In the genomic region with DNA sequence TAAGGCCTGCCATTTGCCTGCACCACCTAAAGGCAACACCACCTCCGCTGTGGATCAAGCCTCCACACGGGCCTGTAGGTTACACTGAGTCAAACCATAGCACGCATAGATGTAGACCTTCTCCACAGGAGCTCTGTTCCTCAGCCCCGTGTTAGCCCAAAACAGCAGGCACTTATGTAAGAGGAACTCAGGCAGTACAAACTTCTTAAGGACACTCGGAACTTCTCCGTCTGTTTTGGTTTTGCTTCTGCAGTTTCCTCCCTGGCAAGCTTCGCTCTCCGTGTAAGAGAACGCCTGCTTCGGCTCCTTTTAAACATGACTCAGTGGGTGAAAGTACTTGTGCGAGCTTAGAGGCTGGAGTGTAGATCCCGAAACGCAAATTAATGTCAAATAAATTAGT, we compare ENCODE assay signal across 12 mouse cellular contexts.
DNase-seq lines count a peak whose midpoint lies in the region; ATAC-seq and TF ChIP-seq lines count a peak whose summit lies in the region.
"Had no signal": no experiment of that assay in that cellular context is flagged by ENCODE, and none has a peak within 500 bp of the region (broad histone marks: within the 10 kb centered on the region; RNA-seq: fewer than 3 reads in every experiment).

No protein-coding gene starts in this region.

- no peak overlapping the region for H3K9ac ChIP-seq in kidney, embryonic 15.5 days
- H3K9ac ChIP-seq in hindbrain, embryonic 13.5 days: no peak overlapping the region
- H3K9ac ChIP-seq: midbrain, embryonic 12.5 days; neural tube, embryonic 15.5 days had no signal

- H3K9me3 ChIP-seq in kidney, embryonic 15.5 days (replicated peaks): no peaks in the 10 kb centered on the region
- H3K9me3 ChIP-seq in hindbrain, embryonic 13.5 days: no peaks in the 10 kb centered on the region
- H3K9me3 ChIP-seq: midbrain, embryonic 12.5 days; neural tube, embryonic 15.5 days had no signal

- TF ChIP-seq POLR2A in kidney, adult 2 months (IDR thresholded peaks at IDR 0.05; ENCODE audit: low read depth, low read length): no peak

- H3K4me2 ChIP-seq in kidney, embryonic 15.5 days: no peak overlapping the region
- no peak overlapping the region for H3K4me2 ChIP-seq in hindbrain, embryonic 13.5 days
- H3K4me2 ChIP-seq: midbrain, embryonic 12.5 days; neural tube, embryonic 15.5 days had no signal

- DNase-seq in kidney, adult 2 months: peak; percentile 25
- peak; percentile 43 to 63 for DNase-seq in lung, adult 18-20 months
- DNase-seq in cerebellum, postnatal 10 days: no peak
- DNase-seq in spleen, postnatal 4 days (ENCODE audit: low spot score in 2 of 2): no peak
- DNase-seq: kidney, adult 8-10 months had no signal

- TF ChIP-seq CTCF in kidney, adult 2 months (conservative IDR thresholded peaks at IDR 0.05; ENCODE audit: insufficient read depth, insufficient read length, low read depth, low read length): no peak

- H3K4me1 ChIP-seq in kidney, adult 2 months (ENCODE audit: control insufficient read depth, insufficient read depth, low read length): 0 out of 2 replicates have a peak, but pooled peaks cover 3% of the 10 kb centered on the region
- peaks cover 19% of the 10 kb centered on the region for H3K4me1 ChIP-seq in kidney, embryonic 15.5 days
- peaks cover 10% of the 10 kb centered on the region; the same call in 1 of the 2 replicates for H3K4me1 ChIP-seq in hindbrain, embryonic 13.5 days (replicated peaks)

- WGBS in kidney, adult 2 months: 86% methylated on average over 13 of the region's 13 CpGs
- 89% methylated on average over 13 of the region's 13 CpGs for WGBS in kidney, embryonic 15.5 days
- WGBS in hindbrain, embryonic 13.5 days: 88% methylated on average over 13 of the region's 13 CpGs

- no peak for ATAC-seq in kidney, embryonic 15.5 days (replicated peaks; ENCODE audit: low FRiP score)
- ATAC-seq in common myeloid progenitor, adult 5-6 weeks (replicated peaks; ENCODE audit: low read depth, poor library complexity, severe bottlenecking): 0 out of 2 replicates have a peak, but pooled peaks have one; percentile 15
- ATAC-seq in neutrophil, adult 5-6 weeks (ENCODE audit: extremely low read depth, insufficient number of reproducible peaks, low FRiP score, poor library complexity, severe bottlenecking): peak; percentile 16
- ATAC-seq in hindbrain, embryonic 13.5 days (ENCODE audit: low FRiP score): no peak
- ATAC-seq: forebrain, embryonic 14.5 days had no signal

- H3K36me3 ChIP-seq in kidney, adult 2 months (ENCODE audit: control insufficient read depth, insufficient read depth, low read length): no peaks in the 10 kb centered on the region
- no peaks in the 10 kb centered on the region for H3K36me3 ChIP-seq in kidney, embryonic 15.5 days
- no peaks in the 10 kb centered on the region for H3K36me3 ChIP-seq in hindbrain, embryonic 13.5 days
- H3K36me3 ChIP-seq: midbrain, embryonic 12.5 days; neural tube, embryonic 15.5 days had no signal

- H3K27me3 ChIP-seq in kidney, adult 2 months (replicated peaks; ENCODE audit: control insufficient read depth, insufficient read depth, low read length): no peaks in the 10 kb centered on the region
- no peaks in the 10 kb centered on the region for H3K27me3 ChIP-seq in kidney, embryonic 15.5 days
- H3K27me3 ChIP-seq in hindbrain, embryonic 13.5 days: no peaks in the 10 kb centered on the region
- H3K27me3 ChIP-seq: midbrain, embryonic 12.5 days; neural tube, embryonic 15.5 days had no signal

- H3K4me3 ChIP-seq in kidney, adult 2 months (ENCODE audit: insufficient read depth, low read depth, low read length): no peak overlapping the region
- H3K4me3 ChIP-seq in kidney, embryonic 15.5 days (replicated peaks): no peak overlapping the region
- H3K4me3 ChIP-seq in hindbrain, embryonic 13.5 days: no peak overlapping the region
- H3K4me3 ChIP-seq: midbrain, embryonic 12.5 days; neural tube, embryonic 15.5 days had no signal

- no peak overlapping the region for H3K27ac ChIP-seq in kidney, adult 2 months (ENCODE audit: insufficient read depth, low read depth, low read length)
- H3K27ac ChIP-seq in kidney, embryonic 15.5 days: no peak overlapping the region
- H3K27ac ChIP-seq in hindbrain, embryonic 13.5 days: no peak overlapping the region
- H3K27ac ChIP-seq: midbrain, embryonic 12.5 days; neural tube, embryonic 15.5 days had no signal

Comparison
In these comparisons a context has a peak if more than half of its experiments do, and no peak if none do; other contexts are left out.
1. DNase-seq: peak in kidney, adult 2 months (single experiment) and lung, adult 18-20 months (2 of 2); none in cerebellum, postnatal 10 days (0 of 2) and spleen, postnatal 4 days (0 of 2).
2. ATAC-seq: peak in common myeloid progenitor, adult 5-6 weeks (single experiment) and neutrophil, adult 5-6 weeks (single experiment); none in kidney, embryonic 15.5 days (single experiment) and hindbrain, embryonic 13.5 days (single experiment).